Mouse (Mus musculus) kidney, adult 11 months (tissue): ENCODE measurements around the gene Cnnm2.

Source experiments
- DNase-seq: peaks from one replicate; pipeline ENCODE4 v3.0.0; 2022

Gene Cnnm2

DNA sequence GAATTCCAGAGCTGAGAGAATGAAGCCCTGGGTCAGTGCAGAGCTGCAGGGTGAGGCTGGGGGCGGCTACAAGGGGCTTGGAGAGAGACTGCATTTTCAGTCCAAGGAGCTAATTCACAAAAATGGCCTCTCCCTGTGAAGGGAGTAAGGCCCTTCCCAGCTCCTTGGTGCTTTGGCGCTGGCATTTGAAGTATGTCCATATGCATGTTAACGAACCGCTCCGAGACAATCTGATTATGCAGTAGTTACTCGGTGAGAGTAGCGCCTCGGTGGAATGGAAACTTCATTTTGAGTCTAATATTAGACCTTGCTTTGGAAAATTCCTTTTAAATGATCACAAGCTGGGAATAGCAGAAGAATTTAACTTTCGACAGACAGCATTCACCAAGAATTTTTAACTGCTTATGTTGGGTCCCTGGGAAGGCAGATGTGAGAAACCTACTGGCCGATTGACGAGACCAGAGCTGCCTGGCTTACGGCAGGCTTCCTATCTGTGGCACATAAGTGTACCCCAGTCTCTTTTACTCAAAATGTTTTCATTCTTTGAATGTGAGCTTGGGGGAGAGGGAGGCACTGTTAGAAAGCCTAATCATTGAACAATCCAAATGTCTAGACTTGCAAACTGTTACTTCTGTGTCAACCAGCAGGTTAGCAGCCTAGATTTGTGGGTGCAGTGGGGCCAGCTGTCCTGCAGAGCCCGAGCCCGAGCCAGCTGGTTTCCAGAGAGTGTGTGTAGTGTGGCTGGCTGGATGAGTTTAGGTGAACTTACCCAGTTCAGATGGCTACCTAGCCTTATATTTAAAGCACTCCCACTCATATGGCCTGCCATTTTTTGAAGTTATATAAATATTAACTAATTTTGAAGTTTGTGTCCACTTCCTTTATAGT, 87.2 kb downstream of the Cnnm2 start:
- DNase-seq, result peak; percentile 61

- peak; percentile 68 for DNase-seq
Observed at GRCm38 (mm10) chr19:46849443-46849997, 88.1 kb downstream of the Cnnm2 start.

GRCm38 (mm10) chr19:46856232-46856631, 94.8 kb downstream of the Cnnm2 start:
- DNase-seq, result no peak

DNA sequence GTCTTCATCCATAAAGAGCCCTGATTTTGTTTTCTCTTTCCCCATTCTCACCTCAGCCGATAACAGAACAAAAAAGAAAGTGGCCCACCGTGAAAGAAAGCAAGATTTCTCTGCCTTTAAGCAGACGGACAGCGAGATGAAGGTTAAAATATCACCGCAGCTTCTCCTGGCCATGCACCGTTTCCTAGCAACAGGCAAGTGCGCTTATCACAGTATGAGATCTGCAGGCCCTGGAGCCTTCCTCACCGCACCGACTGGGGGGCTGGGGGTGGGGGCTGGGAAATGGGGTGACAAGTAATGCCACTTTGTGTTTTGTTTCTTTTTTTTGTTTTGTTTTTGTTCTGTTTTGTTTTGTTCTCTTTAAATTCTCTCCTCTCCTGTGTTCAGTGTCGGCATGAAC, 95.4 kb downstream of the Cnnm2 start:
- no peak for DNase-seq

DNA sequence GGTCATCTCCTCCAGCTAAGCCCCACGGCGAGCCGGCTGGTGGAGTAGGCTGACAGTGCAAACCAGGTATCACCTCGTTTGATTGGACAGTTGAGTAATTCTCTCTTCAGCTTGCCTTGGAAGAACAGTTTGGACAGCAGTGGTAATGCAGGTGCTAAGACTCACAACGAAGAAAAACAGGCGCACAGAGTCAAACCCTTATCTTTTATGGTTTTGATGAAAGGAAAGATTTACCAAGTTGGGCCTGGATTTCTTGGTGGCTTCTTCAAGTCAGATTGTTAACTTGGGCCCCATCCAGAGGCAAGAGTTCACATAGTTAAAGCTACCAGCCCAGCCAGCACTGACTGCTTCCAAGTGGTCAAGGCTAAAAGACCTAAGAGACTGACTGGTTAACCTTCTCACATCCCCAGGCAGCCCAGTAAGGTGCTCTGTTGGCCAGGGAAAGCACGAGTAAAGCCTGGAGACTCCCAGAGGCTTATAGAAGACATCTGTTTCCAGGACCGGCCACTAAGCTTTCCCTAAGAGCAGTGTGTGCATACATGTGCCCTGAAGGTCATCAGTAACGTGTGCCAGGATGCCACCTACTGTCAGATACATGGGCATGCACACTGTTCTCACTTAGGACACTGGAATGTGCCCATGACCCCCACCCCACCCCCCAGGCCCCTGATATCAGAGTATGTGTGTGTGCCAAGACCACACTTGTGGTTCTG, 96.0 kb downstream of the Cnnm2 start:
- peak; percentile 48 for DNase-seq

DNA sequence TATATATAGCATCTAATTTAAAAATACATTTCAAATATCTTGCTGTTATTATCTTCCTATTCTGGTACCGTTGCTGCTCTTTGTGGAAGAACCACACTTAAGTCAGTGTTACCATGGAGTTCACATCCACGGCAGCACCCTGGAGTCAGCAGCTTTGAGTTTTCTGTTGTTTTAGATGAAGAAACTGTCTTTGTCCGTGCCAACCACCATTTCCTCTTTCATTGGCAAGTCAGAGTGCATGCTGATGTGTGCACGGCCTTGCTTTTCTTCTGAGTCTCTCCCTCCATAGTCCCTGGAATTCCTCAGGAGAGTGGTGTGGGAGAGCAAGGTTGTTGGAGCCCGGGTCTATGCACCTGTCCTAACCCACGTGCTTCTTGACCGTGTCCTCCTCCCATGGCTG, 96.8 kb downstream of the Cnnm2 start:
- DNase-seq, result no peak

GRCm38 (mm10) chr19:46862556-46862955, 101.2 kb downstream of the Cnnm2 start:
- DNase-seq, result no peak

GRCm38 (mm10) chr19:46863236-46863927, 102.0 kb downstream of the Cnnm2 start:
- DNase-seq, result no peak

GRCm38 (mm10) chr19:46864079-46864478, 102.7 kb downstream of the Cnnm2 start:
- no peak for DNase-seq

GRCm38 (mm10) chr19:46864731-46865331, 103.4 kb downstream of the Cnnm2 start:
- DNase-seq, result no peak

DNA sequence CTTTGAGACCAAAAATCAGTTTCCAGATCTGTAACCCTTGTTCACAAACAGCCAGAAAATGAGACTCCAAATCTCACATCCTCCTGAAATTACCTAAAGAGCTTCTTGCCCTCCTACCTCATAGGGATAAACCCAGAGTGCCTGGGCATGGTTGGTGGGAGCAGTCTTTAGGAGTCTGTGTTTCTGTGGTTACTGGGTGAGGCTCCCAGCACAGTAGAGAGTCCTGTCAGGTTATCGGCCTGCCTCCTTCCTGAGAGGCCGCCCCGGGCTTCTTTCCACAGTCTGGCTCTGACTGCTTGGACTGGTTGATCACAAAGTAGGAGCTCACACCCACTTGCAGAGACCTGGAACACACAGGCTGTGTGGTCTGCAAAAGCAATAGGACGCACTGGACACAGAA, 104.0 kb downstream of the Cnnm2 start:
- DNase-seq, result no peak

DNA sequence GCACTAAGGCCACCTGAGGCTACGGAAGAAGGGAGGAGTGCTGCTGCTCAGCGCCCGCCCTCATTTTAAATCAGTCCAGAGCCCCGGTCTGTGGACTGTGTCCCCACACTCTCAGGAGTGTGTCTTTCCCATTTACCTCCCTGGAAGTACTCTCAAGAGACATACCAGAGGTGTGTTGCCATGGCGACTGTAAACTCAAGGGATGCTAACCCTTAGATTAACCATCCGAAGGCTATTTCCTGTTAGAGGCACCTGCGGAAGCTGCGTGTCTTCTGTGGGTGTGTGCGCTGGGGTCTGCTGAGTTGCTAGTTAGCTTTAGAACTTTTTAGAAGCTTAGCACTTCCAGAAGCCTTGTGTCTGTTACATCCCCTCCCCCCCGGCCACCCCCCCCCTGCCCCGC, 107.7 kb downstream of the Cnnm2 start:
- no peak for DNase-seq

DNA sequence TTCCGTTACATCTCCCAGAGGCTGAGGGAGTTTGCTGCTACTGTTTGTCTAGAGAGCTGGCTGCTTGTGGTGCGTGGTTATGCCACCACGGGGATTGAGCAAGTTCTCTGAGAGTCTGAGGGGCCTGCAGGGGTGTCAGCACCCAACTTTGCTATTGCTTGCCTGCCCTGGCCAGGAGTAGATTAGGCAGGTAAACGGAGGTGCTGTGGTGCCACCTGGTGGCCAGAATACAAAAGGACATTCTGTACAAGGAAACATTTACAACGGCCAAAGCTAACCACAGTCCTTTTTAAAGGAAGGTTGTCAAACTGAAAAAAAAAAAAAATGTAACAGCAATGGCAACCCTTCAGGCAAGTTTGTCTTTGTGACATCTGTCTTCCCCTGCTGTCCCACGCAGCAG, 108.1 kb downstream of the Cnnm2 start:
- peak; percentile 75 for DNase-seq

DNA sequence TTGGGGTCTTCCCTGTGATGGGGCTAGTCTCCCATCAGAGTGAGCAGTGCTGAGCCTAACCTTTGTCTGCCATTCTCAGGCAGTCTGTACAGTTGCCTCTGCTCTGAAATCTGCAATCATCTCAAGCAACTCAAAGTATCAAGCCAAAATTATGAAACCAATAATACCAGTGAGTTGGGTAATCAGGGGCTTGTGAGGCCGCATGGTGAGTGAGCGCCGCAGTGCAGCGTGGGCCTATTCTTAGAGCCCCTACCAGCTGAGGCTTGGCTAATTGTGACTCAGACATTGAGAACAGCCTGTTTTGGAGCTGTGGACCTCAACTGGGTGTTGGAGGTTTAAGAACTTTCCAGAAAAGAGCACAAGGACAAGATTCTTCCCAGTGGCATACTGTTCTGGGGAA, 109.7 kb downstream of the Cnnm2 start:
- no peak for DNase-seq

GRCm38 (mm10) chr19:46871651-46872050, 110.3 kb downstream of the Cnnm2 start:
- no peak for DNase-seq

DNA sequence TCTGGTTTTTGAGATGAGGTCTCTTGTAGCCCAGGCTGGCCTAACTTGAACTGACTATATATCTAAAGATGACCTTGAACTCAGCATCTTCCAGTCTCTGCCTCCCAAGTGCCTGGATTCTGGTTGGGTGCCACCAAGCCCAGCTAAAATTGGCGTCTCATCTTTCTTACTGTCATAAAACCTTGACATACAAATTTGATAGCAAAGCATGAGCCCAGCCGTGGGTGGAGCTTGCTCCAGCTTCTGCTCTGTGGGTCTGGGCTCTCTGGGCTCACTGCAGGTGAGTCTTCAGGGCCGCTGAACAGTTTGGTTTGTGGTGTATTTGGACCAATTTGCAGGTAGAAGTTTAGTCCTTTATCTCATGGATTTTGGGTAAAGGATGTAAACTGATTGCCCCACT, 112.5 kb downstream of the Cnnm2 start:
- no peak for DNase-seq

DNA sequence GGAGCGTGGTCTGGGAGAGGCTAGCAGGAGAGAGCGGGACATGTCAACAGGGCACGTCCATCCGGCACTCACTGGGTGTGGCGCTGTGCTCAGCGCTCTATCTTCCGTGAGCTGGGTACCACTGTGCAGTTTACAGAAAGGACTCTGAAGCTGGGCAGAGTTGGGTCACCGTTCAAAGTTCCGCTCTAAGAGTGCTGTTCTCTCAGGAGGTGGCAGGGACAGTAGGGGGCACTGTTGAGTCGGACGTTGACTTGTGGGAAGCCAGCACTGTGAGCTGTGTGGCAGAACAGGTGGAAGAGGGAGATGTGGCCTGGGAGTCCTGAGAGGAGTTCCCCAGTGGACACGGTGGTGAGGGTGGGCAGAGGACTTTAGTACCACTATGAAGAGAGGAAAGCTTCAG, 114.4 kb downstream of the Cnnm2 start:
- peak; percentile 81 for DNase-seq

GRCm38 (mm10) chr19:46877886-46878285, 116.5 kb downstream of the Cnnm2 start:
- DNase-seq, result peak; percentile 60

DNA sequence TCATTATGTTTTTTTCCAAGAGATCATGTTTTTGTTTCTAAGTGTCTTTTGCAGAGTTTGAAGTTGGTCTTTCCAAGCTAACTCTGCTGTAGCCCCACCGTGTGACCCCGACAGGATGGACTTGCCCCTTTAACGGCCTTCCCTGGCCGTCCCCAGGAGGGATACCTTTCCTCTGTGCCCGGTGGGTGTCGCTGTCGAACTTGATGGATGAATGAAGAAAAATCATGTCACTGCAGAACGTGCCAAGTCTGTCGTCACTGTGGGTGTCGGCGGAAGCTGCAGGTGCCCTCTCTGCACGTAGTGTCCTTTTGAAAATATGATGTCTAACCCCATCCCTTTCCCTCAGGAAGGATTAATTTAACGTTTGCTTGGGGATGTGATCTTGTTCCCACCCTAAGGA, 117.0 kb downstream of the Cnnm2 start:
- peak; percentile 76 for DNase-seq

DNA sequence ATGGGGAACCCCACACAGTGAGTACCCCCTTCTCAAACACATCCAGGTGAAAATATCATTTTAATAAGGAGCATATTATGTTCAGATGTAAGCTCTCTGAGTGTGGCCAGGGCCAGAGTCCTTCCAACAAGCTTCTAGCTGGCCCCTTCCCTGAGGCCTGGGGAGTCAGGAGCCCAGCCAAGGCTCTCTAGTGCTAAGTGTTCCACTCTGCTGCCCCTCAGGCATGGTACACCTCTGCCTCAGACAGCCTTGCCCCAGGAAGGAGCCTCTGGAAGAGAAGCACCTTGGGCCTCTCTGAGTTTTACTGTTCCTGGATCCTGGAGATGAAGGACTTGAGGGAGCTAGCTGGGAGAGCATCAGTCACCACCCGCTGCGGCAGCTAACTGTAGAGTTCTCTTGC, 118.5 kb downstream of the Cnnm2 start:
- peak; percentile 66 for DNase-seq

DNA sequence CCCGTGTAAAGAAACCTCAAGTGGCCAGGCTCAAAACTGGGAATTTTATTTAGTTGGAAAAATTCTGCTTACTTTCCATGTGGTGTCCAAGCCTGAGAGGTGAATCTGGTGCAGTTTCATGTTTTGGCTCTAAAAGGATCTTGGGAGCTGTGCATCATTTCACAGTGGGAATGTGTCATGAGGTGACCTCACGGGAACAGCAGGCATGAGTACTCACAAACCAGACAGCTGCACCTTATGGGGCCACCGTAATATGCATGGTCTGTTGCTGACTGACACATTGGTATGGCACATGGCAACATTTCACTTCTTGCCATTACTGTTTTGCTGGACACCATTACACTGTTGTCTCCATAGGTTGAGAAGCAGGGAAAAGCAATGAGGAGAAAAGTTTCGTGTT, 124.0 kb downstream of the Cnnm2 start:
- DNase-seq, result no peak

- no peak for DNase-seq
Observed at GRCm38 (mm10) chr19:46886826-46887225, 125.4 kb downstream of the Cnnm2 start.
